Mouse (Mus musculus): ENCODE data around the gene Adar. TPM values are rescaled to one million over a fixed set of nuclear protein-coding genes. Genes with fewer than 3 reads are reported as not detected.

Gene Adar
- polyA plus RNA-seq, 1 experiment from 2014 or later: 10.3 TPM

- WGBS: 11% methylated on average over 1 of the region's 1 CpGs
- Histone ChIP-seq H3K4me3 (replicated peaks) (no peak overlapping the region), H3K4me1 (no peaks in the 10 kb centered on the region), H3K9ac (no peak overlapping the region), H3K27me3 (replicated peaks) (no peaks in the 10 kb centered on the region), H3K27ac (no peak overlapping the region), H3K9me3 (no peaks in the 10 kb centered on the region), H3K36me3 (peaks cover 11% of the 10 kb centered on the region; the same call in 1 of the 2 replicates), H3K4me2 (no peak overlapping the region)
- 0 out of 2 replicates have a peak, but pooled peaks have one; percentile 27 for ATAC-seq (ENCODE audit: insufficient read depth, low FRiP score, low read depth)
These were observed 37.5 kb downstream of the Adar start for GRCm38 (mm10) chr3:89752307-89752706.

GRCm38 (mm10) chr3:89755283-89755682 is 40.5 kb downstream of the Adar start:
- Histone ChIP-seq H3K4me2 (no peak overlapping the region), H3K27ac (no peak overlapping the region), H3K27me3 (replicated peaks) (no peaks in the 10 kb centered on the region), H3K4me1 (no peaks in the 10 kb centered on the region), H3K4me3 (replicated peaks) (no peak overlapping the region), H3K9ac (no peak overlapping the region), H3K9me3 (no peaks in the 10 kb centered on the region), H3K36me3 (no peaks in the 10 kb centered on the region)
- 72% methylated on average over 6 of the region's 6 CpGs for WGBS
- no peak for ATAC-seq (ENCODE audit: insufficient read depth, low FRiP score, low read depth)

GRCm38 (mm10) chr3:89757851-89758250 is 43.0 kb downstream of the Adar start:
- no peaks in the 10 kb centered on the region for H3K4me1 ChIP-seq
- no peak overlapping the region for H3K9ac ChIP-seq
- H3K36me3 ChIP-seq: no peaks in the 10 kb centered on the region
- no peak overlapping the region for H3K27ac ChIP-seq
- WGBS: 77% methylated on average over 2 of the region's 2 CpGs
- H3K4me2 ChIP-seq: no peak overlapping the region
- ATAC-seq (ENCODE audit: insufficient read depth, low FRiP score, low read depth): no peak
- H3K9me3 ChIP-seq: no peaks in the 10 kb centered on the region
- H3K4me3 ChIP-seq (replicated peaks): no peak overlapping the region
- H3K27me3 ChIP-seq (replicated peaks): 0 out of 2 replicates have a peak, but pooled peaks cover 4% of the 10 kb centered on the region

- Histone ChIP-seq H3K36me3 (no peaks in the 10 kb centered on the region), H3K4me2 (no peak overlapping the region), H3K4me1 (peaks cover 6% of the 10 kb centered on the region; the same call in 1 of the 2 replicates), H3K9ac (no peak overlapping the region), H3K9me3 (no peaks in the 10 kb centered on the region), H3K27ac (no peak overlapping the region), H3K27me3 (replicated peaks) (0 out of 2 replicates have a peak, but pooled peaks cover 4% of the 10 kb centered on the region), H3K4me3 (replicated peaks) (no peak overlapping the region)
- 50% methylated on average over 3 of the region's 3 CpGs for WGBS
- no peak for ATAC-seq (ENCODE audit: insufficient read depth, low FRiP score, low read depth)
These were observed 45.0 kb downstream of the Adar start for GRCm38 (mm10) chr3:89759786-89760185.

- Histone ChIP-seq H3K36me3 (no peaks in the 10 kb centered on the region), H3K4me1 (peaks cover 6% of the 10 kb centered on the region; the same call in 1 of the 2 replicates), H3K9me3 (no peaks in the 10 kb centered on the region), H3K4me3 (replicated peaks) (peak within 1 kb of the TSS; percentile 7; the same call in 1 of the 2 replicates), H3K4me2 (peak within 1 kb of the TSS; percentile 39), H3K27ac (no peak within 1 kb of the TSS), H3K9ac (no peak within 1 kb of the TSS), H3K27me3 (replicated peaks) (0 out of 2 replicates have a peak, but pooled peaks cover 4% of the 10 kb centered on the region)
- ATAC-seq (ENCODE audit: insufficient read depth, low FRiP score, low read depth): peak; percentile 86
- WGBS: 1% methylated on average over 36 of the region's 36 CpGs
These were observed 49.4 kb downstream of the Adar start, which contains the start of gene Chrnb2 for GRCm38 (mm10) chr3:89764119-89764724. Chrnb2 (minus strand) TSS chr3:89764632.

GRCm38 (mm10) chr3:89769584-89769983 is 54.8 kb downstream of the Adar start:
- ATAC-seq (ENCODE audit: insufficient read depth, low FRiP score, low read depth): no peak
- Histone ChIP-seq H3K9me3 (no peaks in the 10 kb centered on the region), H3K27ac (no peak overlapping the region), H3K4me1 (peaks cover 15% of the 10 kb centered on the region), H3K9ac (no peak overlapping the region), H3K36me3 (no peaks in the 10 kb centered on the region), H3K4me3 (replicated peaks) (no peak overlapping the region), H3K27me3 (replicated peaks) (no peaks in the 10 kb centered on the region), H3K4me2 (no peak overlapping the region)
- WGBS: 63% methylated on average over 7 of the region's 7 CpGs

GRCm38 (mm10) chr3:89770425-89771002 is 55.7 kb downstream of the Adar start:
- Histone ChIP-seq H3K27me3 (replicated peaks) (no peaks in the 10 kb centered on the region), H3K4me2 (no peak overlapping the region), H3K27ac (no peak overlapping the region), H3K36me3 (no peaks in the 10 kb centered on the region), H3K4me3 (replicated peaks) (no peak overlapping the region), H3K9ac (no peak overlapping the region), H3K9me3 (no peaks in the 10 kb centered on the region), H3K4me1 (peaks cover 24% of the 10 kb centered on the region)
- 37% methylated on average over 2 of the region's 2 CpGs for WGBS
- ATAC-seq (ENCODE audit: insufficient read depth, low FRiP score, low read depth): no peak

GRCm38 (mm10) chr3:89772588-89772967 is 57.8 kb downstream of the Adar start:
- Histone ChIP-seq H3K4me1 (peaks cover 26% of the 10 kb centered on the region), H3K27me3 (replicated peaks) (no peaks in the 10 kb centered on the region), H3K27ac (peak overlapping the region; percentile 98), H3K4me2 (peak overlapping the region; percentile 91), H3K36me3 (0 out of 2 replicates have a peak, but pooled peaks cover 11% of the 10 kb centered on the region), H3K9ac (peak overlapping the region; percentile 35), H3K4me3 (replicated peaks) (peak overlapping the region; percentile 99), H3K9me3 (no peaks in the 10 kb centered on the region)
- peak; percentile 54 for ATAC-seq (ENCODE audit: insufficient read depth, low FRiP score, low read depth)
- WGBS: under 1% methylated on average over 17 of the region's 17 CpGs

GRCm38 (mm10) chr3:89772968-89773709 is 58.3 kb downstream of the Adar start, which contains the start of gene Ube2q1:
Ube2q1 (plus strand) TSS chr3:89773616.
- peak within 1 kb of the TSS; percentile 98 for H3K27ac ChIP-seq
- no peaks in the 10 kb centered on the region for H3K9me3 ChIP-seq
- H3K27me3 ChIP-seq (replicated peaks): no peaks in the 10 kb centered on the region
- H3K4me3 ChIP-seq (replicated peaks): peak within 1 kb of the TSS; percentile 99
- peak within 1 kb of the TSS; percentile 100 for H3K9ac ChIP-seq
- peaks cover 12% of the 10 kb centered on the region; the same call in 1 of the 2 replicates for H3K36me3 ChIP-seq
- H3K4me2 ChIP-seq: peak within 1 kb of the TSS; percentile 91
- peak; percentile 92 for ATAC-seq (ENCODE audit: insufficient read depth, low FRiP score, low read depth)
- H3K4me1 ChIP-seq: peaks cover 26% of the 10 kb centered on the region
- WGBS: under 1% methylated on average over 76 of the region's 90 CpGs

- WGBS: 0% methylated on average over 27 of the region's 37 CpGs
- no peaks in the 10 kb centered on the region for H3K27me3 ChIP-seq (replicated peaks)
- H3K4me3 ChIP-seq (replicated peaks): peak overlapping the region; percentile 99
- no peaks in the 10 kb centered on the region for H3K9me3 ChIP-seq
- peak overlapping the region; percentile 98 for H3K27ac ChIP-seq
- H3K9ac ChIP-seq: peak overlapping the region; percentile 100
- 0 out of 2 replicates have a peak, but pooled peaks have one; percentile 0 for ATAC-seq (ENCODE audit: insufficient read depth, low FRiP score, low read depth)
- H3K36me3 ChIP-seq: peaks cover 17% of the 10 kb centered on the region; the same call in 1 of the 2 replicates
- H3K4me1 ChIP-seq: peaks cover 26% of the 10 kb centered on the region
- peak overlapping the region; percentile 91 for H3K4me2 ChIP-seq
These were observed 59.0 kb downstream of the Adar start for GRCm38 (mm10) chr3:89773740-89774211.

- peak overlapping the region; percentile 99 for H3K4me3 ChIP-seq (replicated peaks)
- H3K27ac ChIP-seq: peak overlapping the region; percentile 98; the same call in 1 of the 2 replicates
- WGBS: 38% methylated on average over 15 of the region's 15 CpGs
These were observed 59.6 kb downstream of the Adar start for GRCm38 (mm10) chr3:89774236-89774960.

More at GRCm38 (mm10) chr3:89774236-89774960, 59.6 kb downstream of the Adar start:
- H3K27me3 ChIP-seq (replicated peaks): no peaks in the 10 kb centered on the region
- peak overlapping the region; percentile 91 for H3K4me2 ChIP-seq
- H3K9me3 ChIP-seq: no peaks in the 10 kb centered on the region
- no peak for ATAC-seq (ENCODE audit: insufficient read depth, low FRiP score, low read depth)
- peak overlapping the region; percentile 100 for H3K9ac ChIP-seq
- peaks cover 24% of the 10 kb centered on the region for H3K36me3 ChIP-seq
- H3K4me1 ChIP-seq: peaks cover 26% of the 10 kb centered on the region
